Comparison of ENCODE assay signal across 8 mouse cellular contexts in the genomic region with DNA sequence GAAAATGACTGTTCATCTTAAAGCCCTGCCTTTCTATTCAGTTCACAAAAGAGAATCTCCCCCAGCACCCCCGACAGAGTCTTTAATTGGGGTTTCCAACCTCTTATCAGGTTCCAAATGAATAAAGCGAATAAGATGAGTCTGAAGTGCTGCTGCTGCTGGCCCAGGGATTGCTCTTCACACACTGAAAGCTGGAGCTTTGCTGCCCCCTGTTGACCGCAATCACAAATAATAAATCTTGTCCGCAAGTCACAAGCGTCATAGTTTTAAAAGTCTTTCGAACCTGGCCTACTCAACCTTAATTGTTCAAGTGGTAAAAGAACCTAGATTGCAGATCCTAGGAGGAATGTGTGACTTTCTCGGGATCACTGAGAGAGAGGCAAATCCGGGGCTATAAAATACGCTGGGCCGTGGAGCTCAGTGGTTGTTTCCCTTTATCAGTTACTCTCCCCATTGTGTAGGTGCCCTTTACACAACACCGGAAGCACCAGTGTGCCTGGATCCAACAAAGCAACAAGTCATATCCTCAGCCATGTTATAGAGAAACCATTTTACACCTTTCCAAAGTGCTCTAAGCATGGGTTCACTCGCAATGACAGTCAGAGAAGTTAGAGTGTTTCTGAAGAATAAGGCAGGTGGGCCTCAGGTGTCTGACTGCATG. TPM values are rescaled to one million over a fixed set of nuclear protein-coding genes. Genes with fewer than 3 reads are reported as not detected.
A peak's percentile ranks its signal among the peaks of the same experiment; 100 is the strongest.
DNase-seq lines count a peak whose midpoint lies in the region; ATAC-seq and TF ChIP-seq lines count a peak whose summit lies in the region.

No protein-coding gene starts in this region.

- intact Hi-C loops in left cerebral cortex, adult 2 months (cut with DNase I): loop anchor here (1.0 to 5.0 kb wide), 4 partner anchors 588 to 1093 kb away; no protein-coding TSS in a partner anchor

- 29% methylated on average over 12 of the region's 12 CpGs for WGBS in hindbrain, embryonic 15.5 days

- H3K9me3 ChIP-seq in hindbrain, embryonic 15.5 days: no peaks in the 10 kb centered on the region

- H3K27ac ChIP-seq in hindbrain, embryonic 15.5 days (replicated peaks): no peak overlapping the region
- no peak overlapping the region for H3K27ac ChIP-seq in left cerebral cortex, adult 2 months

- DNase-seq in Muller cell, postnatal 12 days (ENCODE audit: inconsistent ontology term): peak; percentile 44
- peak; percentile 22 for DNase-seq in cerebellum, adult 11-12 months
- peak; percentile 81 for DNase-seq in forelimb bud, embryonic 11.5 days (ENCODE audit: low read depth, low spot score)
- peak; percentile 69 to 80 for DNase-seq in left cerebral cortex, adult 2 months (ENCODE audit: extremely low spot score in 1 of 2, low spot score in 2 of 2)
- peak; percentile 86 for DNase-seq in mesoderm, embryonic 11.5 days (ENCODE audit: low read depth, low spot score)
- DNase-seq in right cerebral cortex, postnatal 14 days: peak; percentile 87
- peak; percentile 67 to 76 for DNase-seq in urinary bladder, postnatal 36 days (ENCODE audit: low spot score in 2 of 2)

- H3K4me2 ChIP-seq in hindbrain, embryonic 15.5 days: no peak overlapping the region; the same call in 1 of the 2 replicates

- H3K9ac ChIP-seq in hindbrain, embryonic 15.5 days: no peak overlapping the region

- TF ChIP-seq CTCF in left cerebral cortex, adult 2 months (IDR thresholded peaks at IDR 0.05): peak; percentile 79

- no peak overlapping the region for H3K4me3 ChIP-seq in hindbrain, embryonic 15.5 days
- no peak overlapping the region for H3K4me3 ChIP-seq in left cerebral cortex, adult 2 months

- H3K36me3 ChIP-seq in hindbrain, embryonic 15.5 days: no peaks in the 10 kb centered on the region

- no peaks in the 10 kb centered on the region for H3K4me1 ChIP-seq in hindbrain, embryonic 15.5 days (replicated peaks)

- H3K27me3 ChIP-seq in hindbrain, embryonic 15.5 days: peaks cover 4% of the 10 kb centered on the region; the same call in 1 of the 2 replicates

- ATAC-seq in hindbrain, embryonic 15.5 days (ENCODE audit: low FRiP score, low read depth): peak; percentile 78

RNA-seq across cellular contexts. Expression of a gene that starts 21.6 kb away (rescaled TPM):
- polyA plus RNA-seq in hindbrain, embryonic 15.5 days (2015; fragmentation: Nextera tagmentation; extraction: Ambion mirVana): 25.6 and 27.2 TPM in 2 replicates
- total RNA-seq in left cerebral cortex, adult 2 months (2021): 1 to 10 TPM; 7.9 to 8.3 TPM

Comparison
In these comparisons a context has a peak if more than half of its experiments do, and no peak if none do; other contexts are left out.
1. DNase-seq: peak in every context shown above with its lines; median percentile 87 in right cerebral cortex, postnatal 14 days; 86 in mesoderm, embryonic 11.5 days; 81 in forelimb bud, embryonic 11.5 days; 74 in left cerebral cortex, adult 2 months; 72 in urinary bladder, postnatal 36 days; 44 in Muller cell, postnatal 12 days; 22 in cerebellum, adult 11-12 months.